Mouse (Mus musculus): ENCODE results near the gene Prickle3. TPM values are rescaled to one million over a fixed set of nuclear protein-coding genes. Genes with fewer than 3 reads are reported as not detected.

Prickle3 gene
- polyA plus RNA-seq, 1 experiment = 6.1 TPM

- no peak overlapping the region for H3K9ac ChIP-seq (ENCODE audit: low read depth, poor library complexity, severe bottlenecking)
These were observed 8.9 kb downstream of the Prickle3 start for GRCm38 (mm10) chrX:7665739-7666502.

DNA sequence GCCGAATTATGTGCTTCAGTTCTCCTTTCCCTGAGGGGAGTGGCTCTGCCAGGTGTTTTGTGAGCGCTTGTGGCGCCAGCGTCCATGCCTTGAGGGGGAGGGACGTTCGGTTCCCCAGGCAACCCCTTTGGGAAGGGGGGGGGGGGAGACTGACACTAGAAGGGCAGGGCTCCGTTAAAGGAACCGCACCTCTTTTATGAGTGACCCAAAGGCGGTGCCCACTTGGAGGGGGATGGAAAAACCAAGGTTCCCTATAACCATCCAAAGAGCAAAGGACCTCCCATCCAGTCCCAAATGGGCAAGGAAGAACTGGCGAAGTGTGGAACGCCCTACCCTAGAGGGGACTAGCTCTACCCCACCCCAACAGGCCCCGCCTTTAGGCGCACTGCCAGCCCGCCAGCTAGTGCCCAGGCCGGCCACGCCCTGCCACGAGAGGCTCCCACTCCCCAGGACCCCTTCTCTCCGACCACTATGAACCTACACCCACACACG is 13.4 kb downstream of the Prickle3 start:
- Histone ChIP-seq H3K27ac (ENCODE audit: insufficient read depth, low read length) (peak overlapping the region; percentile 81), H3K4me3 (ENCODE audit: low read depth, low read length) (peak overlapping the region; percentile 91), H3K4me1 (ENCODE audit: control insufficient read depth, insufficient read depth, low read length) (no peaks in the 10 kb centered on the region), H3K9me3 (replicated peaks; ENCODE audit: control insufficient read depth, insufficient read depth, low read length, poor library complexity, severe bottlenecking) (no peaks in the 10 kb centered on the region), H3K36me3 (ENCODE audit: control insufficient read depth, insufficient read depth, low read length, poor library complexity, severe bottlenecking) (peaks cover 6% of the 10 kb centered on the region; the same call in 1 of the 2 replicates), H3K27me3 (ENCODE audit: control insufficient read depth, insufficient read depth, low read length, poor library complexity, severe bottlenecking) (no peaks in the 10 kb centered on the region), H3K9ac (ENCODE audit: low read depth, poor library complexity, severe bottlenecking) (peak overlapping the region; percentile 60)
- TF ChIP-seq EP300 (IDR thresholded peaks at IDR 0.05; ENCODE audit: insufficient read depth, low read depth, low read length) (no peak), CTCF (IDR thresholded peaks at IDR 0.05; ENCODE audit: low read depth, low read length) (no peak), POLR2A (IDR thresholded peaks at IDR 0.05; ENCODE audit: insufficient read depth, low read length) (no peak)

More at GRCm38 (mm10) chrX:7665739-7666502, 8.9 kb downstream of the Prickle3 start:
- TF ChIP-seq CTCF (IDR thresholded peaks at IDR 0.05; ENCODE audit: low read depth, low read length) (no peak), EP300 (IDR thresholded peaks at IDR 0.05; ENCODE audit: insufficient read depth, low read depth, low read length) (no peak), POLR2A (IDR thresholded peaks at IDR 0.05; ENCODE audit: insufficient read depth, low read length) (no peak)
- no peaks in the 10 kb centered on the region for H3K27me3 ChIP-seq (ENCODE audit: control insufficient read depth, insufficient read depth, low read length, poor library complexity, severe bottlenecking)
- no peaks in the 10 kb centered on the region for H3K4me1 ChIP-seq (ENCODE audit: control insufficient read depth, insufficient read depth, low read length)
- no peaks in the 10 kb centered on the region for H3K9me3 ChIP-seq (replicated peaks; ENCODE audit: control insufficient read depth, insufficient read depth, low read length, poor library complexity, severe bottlenecking)
- peaks cover 6% of the 10 kb centered on the region; the same call in 1 of the 2 replicates for H3K36me3 ChIP-seq (ENCODE audit: control insufficient read depth, insufficient read depth, low read length, poor library complexity, severe bottlenecking)
- no peak overlapping the region for H3K4me3 ChIP-seq (ENCODE audit: low read depth, low read length)
- no peak overlapping the region for H3K27ac ChIP-seq (ENCODE audit: insufficient read depth, low read length)

DNA sequence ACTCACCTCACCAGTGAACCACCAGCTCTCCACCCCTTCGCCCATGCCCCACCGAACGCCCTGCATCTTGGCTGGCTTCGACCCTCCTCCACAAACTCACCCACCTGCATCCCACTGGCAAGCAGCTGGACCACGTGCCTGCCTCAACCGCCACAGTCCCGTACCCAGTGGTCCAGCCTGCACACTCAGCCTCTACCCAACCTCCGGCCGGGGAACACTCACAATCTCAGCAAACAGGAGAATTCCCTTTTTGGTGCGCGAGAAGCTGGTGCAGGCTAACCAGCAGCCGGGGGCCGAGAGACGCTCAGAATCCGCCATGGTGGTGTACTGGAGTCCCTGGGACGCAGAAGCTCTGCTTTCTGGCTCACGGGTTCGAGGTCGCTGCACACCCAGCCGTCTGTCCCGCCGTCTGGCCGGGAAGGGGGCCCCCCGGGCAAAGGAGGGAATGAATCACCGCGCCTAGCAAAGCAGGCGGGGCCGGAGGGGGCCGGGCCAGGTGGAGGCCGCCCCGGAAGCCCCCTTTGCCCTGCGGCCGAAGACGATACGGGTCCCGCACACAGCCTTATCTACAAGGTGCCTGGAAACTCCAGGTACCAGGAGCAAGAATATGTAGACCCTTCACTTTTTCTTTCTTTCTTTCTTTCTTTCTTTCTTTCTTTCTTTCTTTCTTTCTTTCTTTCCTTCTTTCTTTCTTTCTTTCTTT is 14.0 kb downstream of the Prickle3 start, which contains the start of gene Plp2:
Gene Plp2 (minus strand): TSS at position 470 of the 703 bp plus-strand sequence.
- TF ChIP-seq CTCF (IDR thresholded peaks at IDR 0.05; ENCODE audit: low read depth, low read length) (no peak), POLR2A (IDR thresholded peaks at IDR 0.05; ENCODE audit: insufficient read depth, low read length) (no peak), EP300 (IDR thresholded peaks at IDR 0.05; ENCODE audit: insufficient read depth, low read depth, low read length) (no peak)
- Histone ChIP-seq H3K9me3 (replicated peaks; ENCODE audit: control insufficient read depth, insufficient read depth, low read length, poor library complexity, severe bottlenecking) (no peaks in the 10 kb centered on the region), H3K27me3 (ENCODE audit: control insufficient read depth, insufficient read depth, low read length, poor library complexity, severe bottlenecking) (no peaks in the 10 kb centered on the region), H3K9ac (ENCODE audit: low read depth, poor library complexity, severe bottlenecking) (peak within 1 kb of the TSS; percentile 60), H3K4me3 (ENCODE audit: low read depth, low read length) (peak within 1 kb of the TSS; percentile 91), H3K4me1 (ENCODE audit: control insufficient read depth, insufficient read depth, low read length) (no peaks in the 10 kb centered on the region), H3K36me3 (ENCODE audit: control insufficient read depth, insufficient read depth, low read length, poor library complexity, severe bottlenecking) (peaks cover 6% of the 10 kb centered on the region; the same call in 1 of the 2 replicates), H3K27ac (ENCODE audit: insufficient read depth, low read length) (peak within 1 kb of the TSS; percentile 81)

DNA sequence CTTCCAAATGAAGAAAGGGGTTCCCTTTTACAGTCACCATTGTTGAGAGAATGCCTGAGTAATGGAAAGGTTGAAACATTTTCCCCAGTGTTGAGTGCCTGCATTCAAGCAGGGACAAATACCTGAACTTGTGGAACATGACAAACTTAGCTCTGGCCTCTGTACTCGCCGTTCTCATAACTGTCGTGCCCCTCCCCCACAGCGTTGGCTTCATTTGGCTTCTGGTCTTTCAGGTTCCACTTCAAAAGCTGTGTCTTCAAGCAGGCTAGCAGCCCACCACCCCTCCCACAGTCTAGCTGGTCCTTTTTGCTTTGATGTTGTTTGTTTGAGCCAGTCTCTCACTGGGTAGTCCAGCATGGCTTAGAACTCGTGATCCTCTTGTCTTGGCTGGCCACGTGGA is 15.7 kb downstream of the Prickle3 start:
- H3K27ac ChIP-seq (ENCODE audit: insufficient read depth, low read length) = no peak overlapping the region
- H3K4me1 ChIP-seq (ENCODE audit: control insufficient read depth, insufficient read depth, low read length) = no peaks in the 10 kb centered on the region
- peaks cover 6% of the 10 kb centered on the region; the same call in 1 of the 2 replicates for H3K36me3 ChIP-seq (ENCODE audit: control insufficient read depth, insufficient read depth, low read length, poor library complexity, severe bottlenecking)
- H3K9me3 ChIP-seq (replicated peaks; ENCODE audit: control insufficient read depth, insufficient read depth, low read length, poor library complexity, severe bottlenecking) = no peaks in the 10 kb centered on the region
- TF ChIP-seq CTCF (IDR thresholded peaks at IDR 0.05; ENCODE audit: low read depth, low read length) = no peak
- no peak for TF ChIP-seq EP300 (IDR thresholded peaks at IDR 0.05; ENCODE audit: insufficient read depth, low read depth, low read length)
- no peaks in the 10 kb centered on the region for H3K27me3 ChIP-seq (ENCODE audit: control insufficient read depth, insufficient read depth, low read length, poor library complexity, severe bottlenecking)
- H3K4me3 ChIP-seq (ENCODE audit: low read depth, low read length) = no peak overlapping the region
- no peak overlapping the region for H3K9ac ChIP-seq (ENCODE audit: low read depth, poor library complexity, severe bottlenecking)

DNA sequence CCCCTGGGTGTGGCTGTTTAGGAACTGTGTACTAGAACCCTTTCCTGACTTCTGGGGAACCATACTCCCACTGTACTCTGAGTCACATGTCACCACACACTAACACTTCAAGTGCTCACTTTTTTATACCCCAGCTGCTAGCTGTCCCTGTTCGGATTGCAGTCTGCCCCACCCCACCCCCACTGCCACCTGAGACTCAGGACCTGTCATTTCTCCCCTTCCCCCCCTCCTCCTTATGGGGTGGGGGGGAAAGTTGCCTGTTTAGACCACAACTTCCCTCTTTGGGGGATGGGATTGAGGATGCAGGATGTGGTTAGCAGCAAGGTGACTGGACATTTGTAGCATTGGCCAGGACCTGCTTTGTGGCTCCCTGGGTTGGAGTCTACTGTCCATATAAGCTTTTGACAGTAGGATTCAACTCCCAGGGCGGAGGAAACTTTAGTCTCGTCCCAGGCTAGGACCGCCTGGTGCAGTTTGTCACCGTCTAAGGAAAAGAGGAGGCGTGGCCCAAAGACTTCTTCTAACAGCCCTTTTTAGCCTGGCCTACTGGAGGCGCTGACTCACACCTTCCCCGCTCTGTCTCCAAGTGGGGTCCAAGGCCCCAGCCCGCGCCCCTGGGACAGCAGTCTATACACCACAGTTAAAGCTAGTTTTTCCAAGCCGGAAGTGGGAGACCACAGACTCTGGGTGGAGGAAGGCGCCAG is 16.7 kb downstream of the Prickle3 start:
- Histone ChIP-seq H3K9ac (ENCODE audit: low read depth, poor library complexity, severe bottlenecking) (peak overlapping the region; percentile 87), H3K36me3 (ENCODE audit: control insufficient read depth, insufficient read depth, low read length, poor library complexity, severe bottlenecking) (peaks cover 4% of the 10 kb centered on the region; the same call in 1 of the 2 replicates), H3K4me1 (ENCODE audit: control insufficient read depth, insufficient read depth, low read length) (no peaks in the 10 kb centered on the region), H3K27me3 (ENCODE audit: control insufficient read depth, insufficient read depth, low read length, poor library complexity, severe bottlenecking) (no peaks in the 10 kb centered on the region), H3K9me3 (replicated peaks; ENCODE audit: control insufficient read depth, insufficient read depth, low read length, poor library complexity, severe bottlenecking) (no peaks in the 10 kb centered on the region), H3K27ac (ENCODE audit: insufficient read depth, low read length) (peak overlapping the region; percentile 85), H3K4me3 (ENCODE audit: low read depth, low read length) (peak overlapping the region; percentile 74)
- TF ChIP-seq POLR2A (IDR thresholded peaks at IDR 0.05; ENCODE audit: insufficient read depth, low read length) (no peak), EP300 (IDR thresholded peaks at IDR 0.05; ENCODE audit: insufficient read depth, low read depth, low read length) (no peak), CTCF (IDR thresholded peaks at IDR 0.05; ENCODE audit: low read depth, low read length) (no peak)

Data from ES-Bruce4 (cell line).